Mouse (Mus musculus) large intestine, adult 2 months (tissue): ENCODE results near the gene Ldlrap1. TPM values are rescaled to one million over a fixed set of nuclear protein-coding genes. Genes with fewer than 3 reads are reported as not detected.

Source experiments
- DNase-seq: peaks from one replicate; pipeline ENCODE4 v3.0.0-alpha.2; 2012; ENCODE audit warnings: low read depth, low spot score
- WGBS: fragments of 180-500 bp; shearing (Covaris S2); methylation state at CpG from one replicate; pipeline ENCODE4 v1.1.7; 2018; 5-methylcytosine and 5-hydroxymethylcytosine counted together
- polyA plus RNA-seq: library from polyadenylated mRNA; depleted of rRNA; stranded (reverse); fragments of >200 nt; gene quantifications from 2 replicates; pipeline ENCODE4 v1.2.3, GENCODE M21; 2012

Ldlrap1 gene
- polyA plus RNA-seq, 1 experiment: 7.3 TPM

- WGBS: 30% methylated on average over 14 of the region's 14 CpGs
- no peak for DNase-seq
Measured at GRCm38 (mm10) chr4:134779136-134779934, 11.5 kb upstream of the Ldlrap1 start.

GRCm38 (mm10) chr4:134776246-134776645, 8.4 kb upstream of the Ldlrap1 start:
- WGBS: 57% methylated on average over 7 of the region's 7 CpGs
- DNase-seq: no peak

DNA sequence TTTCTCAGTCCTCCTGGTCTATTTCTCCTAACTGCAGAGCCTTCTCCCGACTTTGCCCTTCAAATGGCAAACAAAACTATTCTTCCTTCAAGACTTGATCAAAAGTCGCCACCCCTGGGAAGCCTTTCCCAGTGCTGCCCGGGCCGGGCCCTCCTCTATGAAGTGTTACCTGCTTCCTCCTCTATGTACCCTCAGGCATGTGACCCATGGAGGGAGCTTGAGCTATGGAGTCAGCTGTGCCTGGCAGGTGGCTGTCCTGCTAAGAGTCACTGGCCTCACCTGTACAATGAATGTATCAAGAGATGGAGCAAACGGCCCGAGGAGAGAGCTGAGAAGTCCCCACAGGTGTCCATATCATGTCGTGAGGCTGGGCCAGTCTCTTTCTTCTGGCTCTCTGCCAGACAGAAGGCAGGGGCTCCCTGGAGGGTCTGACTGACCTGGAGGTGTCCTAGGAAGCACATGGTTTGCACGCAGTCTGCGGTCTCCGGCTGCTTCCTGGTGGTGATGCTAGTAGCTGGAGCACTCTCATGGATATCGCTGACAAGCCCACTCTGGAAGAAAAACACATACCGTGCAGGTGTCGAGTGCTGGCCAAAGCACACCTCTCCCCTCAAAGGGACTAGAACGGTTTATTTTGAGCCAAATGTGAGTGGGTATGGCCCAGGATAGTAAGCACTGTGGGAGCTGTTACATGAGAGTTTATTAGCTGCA, 7.6 kb upstream of the Ldlrap1 start:
- DNase-seq: no peak
- 52% methylated on average over 14 of the region's 14 CpGs for WGBS

DNA sequence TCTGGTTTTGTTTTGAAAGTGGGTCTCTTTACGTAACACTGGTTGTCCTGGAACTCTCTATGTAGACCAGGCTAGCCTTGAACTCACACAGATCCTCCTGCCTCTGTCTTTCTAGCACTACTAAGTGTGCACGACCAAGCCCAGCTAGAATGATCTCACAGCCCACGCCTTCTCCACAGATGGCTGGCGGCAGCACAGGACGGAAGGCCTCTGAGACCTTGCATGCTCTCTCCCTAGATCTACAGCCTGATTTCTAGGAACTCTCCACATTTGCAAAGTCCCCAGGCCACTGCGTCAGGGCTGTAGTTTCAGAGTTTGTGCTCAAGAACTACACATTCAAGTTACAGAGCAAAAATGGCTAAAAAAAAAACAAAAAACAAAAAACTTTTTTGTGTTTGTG, 6.3 kb upstream of the Ldlrap1 start:
- 81% methylated on average over 6 of the region's 6 CpGs for WGBS
- no peak for DNase-seq

DNA sequence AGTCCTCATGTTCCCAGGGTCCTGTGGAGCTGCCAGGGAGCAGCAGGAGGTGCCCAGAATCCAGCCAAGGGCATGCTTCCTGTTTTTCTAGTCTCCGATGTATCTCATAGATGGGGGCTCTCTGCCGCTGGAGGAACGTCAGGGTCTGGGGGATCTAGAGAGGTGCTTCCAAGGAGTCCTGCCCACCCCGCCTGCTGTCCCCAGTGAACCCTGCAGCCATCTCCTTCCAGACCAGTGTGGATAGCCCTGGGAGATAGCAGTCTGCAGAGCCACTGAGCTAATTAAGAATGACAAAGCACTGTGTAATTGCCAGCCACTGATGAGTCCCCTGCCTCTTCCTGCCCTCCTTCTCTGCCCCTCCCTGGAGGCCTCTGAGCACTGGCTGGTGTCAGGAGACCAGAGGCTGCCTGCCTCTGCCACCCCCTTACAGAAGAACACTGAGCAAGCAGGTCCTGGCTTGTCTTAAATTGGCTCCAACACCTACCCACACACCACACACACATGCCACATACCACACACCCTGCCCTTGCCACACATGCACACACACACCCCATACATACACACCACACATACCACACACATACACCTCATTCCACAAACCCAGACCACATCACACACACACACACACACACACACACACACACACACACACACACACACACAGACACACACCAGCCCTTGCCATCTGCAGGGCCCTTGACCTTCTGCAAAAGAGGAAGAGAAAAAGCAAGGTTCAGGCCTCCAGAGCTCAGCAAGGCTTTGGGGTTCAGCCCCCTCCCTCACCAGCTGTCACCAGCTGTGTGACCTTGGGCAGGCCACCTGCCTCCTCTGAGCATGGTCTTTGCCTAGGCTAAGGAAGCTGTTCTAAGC, 5.2 kb upstream of the Ldlrap1 start:
- WGBS: 72% methylated on average over 4 of the region's 4 CpGs
- no peak for DNase-seq

- DNase-seq: no peak
- WGBS: 84% methylated on average over 7 of the region's 7 CpGs
Measured at GRCm38 (mm10) chr4:134769891-134770290, 2.1 kb upstream of the Ldlrap1 start.

GRCm38 (mm10) chr4:134769081-134769811, 1.4 kb upstream of the Ldlrap1 start:
- 73% methylated on average over 7 of the region's 7 CpGs for WGBS
- DNase-seq: no peak

- WGBS: 14% methylated on average over 21 of the region's 21 CpGs
- DNase-seq: no peak
Measured at GRCm38 (mm10) chr4:134768226-134768888, 533 bp upstream of the Ldlrap1 start.

DNA sequence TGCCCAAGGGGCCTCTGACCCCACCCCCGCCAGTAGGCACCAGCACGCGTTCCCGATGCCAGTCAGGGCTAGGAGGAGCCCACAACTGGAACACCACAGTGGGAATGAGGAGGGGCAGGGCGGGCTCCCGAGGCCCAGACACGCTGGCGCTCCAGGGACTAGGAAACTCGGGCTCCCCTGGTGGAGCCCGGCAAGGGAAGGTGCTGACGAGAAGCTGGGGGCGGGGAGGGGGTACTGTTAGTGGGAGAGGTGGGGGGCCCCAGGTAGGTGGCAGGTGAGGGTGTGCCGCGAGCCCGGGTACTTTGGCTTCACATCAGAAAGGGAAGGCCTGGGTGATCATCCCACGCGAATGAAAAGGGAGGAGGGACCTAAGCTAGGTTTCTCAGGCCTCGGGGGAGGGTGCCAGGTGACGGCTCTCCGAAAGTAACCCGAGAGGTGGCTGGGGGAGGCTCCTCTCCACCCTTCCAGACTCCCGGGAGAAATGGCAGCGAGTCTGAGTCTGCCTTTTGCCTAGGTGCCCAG, 859 bp downstream of the Ldlrap1 start:
- DNase-seq: no peak
- 2% methylated on average over 23 of the region's 23 CpGs for WGBS

DNA sequence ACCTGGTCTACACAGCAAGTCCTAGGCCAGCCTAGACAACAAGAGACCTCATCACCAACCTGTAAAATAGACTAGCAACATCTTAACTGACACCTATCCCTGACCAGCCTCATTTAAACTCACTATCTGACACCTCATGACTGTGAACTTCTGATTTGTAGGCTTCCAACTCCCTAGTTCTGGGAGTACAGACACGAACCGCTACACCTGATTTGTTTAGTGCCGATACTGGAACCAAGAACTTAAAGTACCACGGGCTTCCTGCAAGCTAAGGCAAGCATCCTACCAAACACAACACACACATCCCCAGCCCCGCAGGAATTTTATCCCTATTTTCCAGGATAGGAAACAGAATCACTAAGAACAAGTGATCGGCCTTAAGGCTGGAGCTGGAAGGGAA, 1.5 kb downstream of the Ldlrap1 start:
- 73% methylated on average over 6 of the region's 6 CpGs for WGBS
- no peak for DNase-seq

DNA sequence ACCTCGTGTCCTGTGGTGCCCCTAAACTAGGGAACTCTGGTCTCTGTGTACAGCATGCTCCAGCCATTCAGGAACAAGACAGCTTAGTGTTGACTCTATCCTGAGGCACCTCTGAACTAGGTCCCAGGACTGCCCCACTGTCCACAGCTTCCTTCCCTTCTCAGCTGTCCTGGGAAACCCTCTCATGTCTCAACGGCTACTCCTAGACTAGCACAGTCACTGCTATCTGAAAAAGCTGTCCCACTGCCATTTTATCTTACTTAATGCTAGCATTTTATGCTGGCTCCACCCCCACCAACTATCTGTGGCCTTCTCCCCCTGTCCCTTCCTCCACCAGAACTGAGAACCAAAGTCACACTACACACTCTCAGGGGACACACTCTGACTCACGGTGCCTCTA, 3.5 kb downstream of the Ldlrap1 start:
- DNase-seq: no peak
- WGBS: 52% methylated on average over 3 of the region's 3 CpGs

DNA sequence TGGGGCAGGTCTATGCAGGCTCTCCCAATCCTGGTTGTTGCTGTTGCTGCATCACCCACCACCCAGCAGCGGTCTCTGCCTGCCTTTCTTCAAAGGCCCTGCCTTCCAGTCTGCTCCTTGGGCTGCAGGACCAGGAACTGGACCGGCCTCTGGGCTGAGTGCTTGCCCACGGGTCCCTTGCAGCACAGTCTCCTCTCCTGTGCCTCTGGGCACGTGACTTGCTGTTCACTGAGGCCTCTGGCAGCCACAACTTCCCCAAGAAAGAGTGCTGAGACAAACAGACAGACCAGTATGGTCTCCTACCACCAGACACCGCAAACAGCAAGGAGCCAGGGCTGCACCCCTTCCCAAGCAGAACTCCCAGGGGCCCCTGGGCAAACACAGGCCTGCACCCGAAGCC, 5.5 kb downstream of the Ldlrap1 start:
- 66% methylated on average over 6 of the region's 6 CpGs for WGBS
- no peak for DNase-seq

DNA sequence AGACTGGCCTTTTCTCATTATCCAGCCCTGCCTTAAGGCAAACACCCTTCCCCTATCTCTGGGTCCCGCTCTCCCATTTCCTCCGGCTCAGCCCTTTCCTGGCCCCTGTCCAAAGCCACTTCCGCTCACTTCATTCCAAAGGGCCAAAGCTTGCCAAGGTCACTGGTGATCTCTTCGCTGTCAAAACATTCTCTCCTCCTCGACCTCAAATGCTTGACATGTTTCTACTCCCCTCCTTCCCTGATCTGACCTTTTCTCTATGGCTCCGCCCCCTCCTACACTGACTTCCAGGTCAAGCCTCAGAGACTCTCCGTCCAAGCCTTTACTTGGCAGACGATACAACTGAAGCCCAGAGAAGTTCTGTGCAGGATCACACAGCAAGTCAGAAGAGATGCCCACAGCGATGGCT, 7.0 kb downstream of the Ldlrap1 start:
- 19% methylated on average over 9 of the region's 9 CpGs for WGBS
- DNase-seq: no peak

- DNase-seq: no peak
- 65% methylated on average over 6 of the region's 6 CpGs for WGBS
Measured at GRCm38 (mm10) chr4:134760281-134760680, 7.5 kb downstream of the Ldlrap1 start.

- DNase-seq: no peak
- 77% methylated on average over 7 of the region's 7 CpGs for WGBS
Measured at GRCm38 (mm10) chr4:134759564-134759963, 8.3 kb downstream of the Ldlrap1 start.

- WGBS: 98% methylated on average over 14 of the region's 14 CpGs
- DNase-seq: no peak
Measured at GRCm38 (mm10) chr4:134758922-134759321, 8.9 kb downstream of the Ldlrap1 start.

- 83% methylated on average over 4 of the region's 4 CpGs for WGBS
- no peak for DNase-seq
Measured at GRCm38 (mm10) chr4:134758367-134758766, 9.5 kb downstream of the Ldlrap1 start.

GRCm38 (mm10) chr4:134756953-134757352, 10.9 kb downstream of the Ldlrap1 start:
- 84% methylated on average over 7 of the region's 7 CpGs for WGBS

DNA sequence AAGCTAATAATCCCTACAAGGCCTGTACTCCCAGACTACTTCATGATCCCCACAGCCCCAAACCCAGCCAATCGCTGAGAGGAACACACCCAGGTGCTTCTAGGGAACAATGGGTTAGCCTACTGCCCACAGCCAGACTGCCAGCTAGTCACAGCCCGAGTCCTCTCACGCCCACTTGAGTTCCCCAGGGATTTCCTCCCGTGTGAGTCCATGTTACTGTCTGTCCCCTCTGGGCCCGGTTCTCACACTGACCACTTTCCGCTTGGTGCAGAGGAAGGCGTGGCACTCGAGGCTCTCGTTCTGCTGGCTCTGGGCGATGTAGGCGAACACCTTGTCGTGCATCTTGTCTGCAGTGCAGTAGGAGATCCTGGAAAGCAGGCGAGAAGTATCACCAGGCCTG, 12.9 kb downstream of the Ldlrap1 start:
- DNase-seq: no peak
- 72% methylated on average over 13 of the region's 13 CpGs for WGBS

More at GRCm38 (mm10) chr4:134756953-134757352, 10.9 kb downstream of the Ldlrap1 start:
- DNase-seq: no peak
